Mouse (Mus musculus): ENCODE data around the gene Sfswap. TPM values are rescaled to one million over a fixed set of nuclear protein-coding genes. Genes with fewer than 3 reads are reported as not detected.
A peak's percentile ranks its signal among the peaks of the same experiment; 100 is the strongest.

The Sfswap gene
- polyA plus RNA-seq, 1 experiment from 2014 or later, result 71.8 TPM

GRCm38 (mm10) chr5:129527162-129527561 is 26.1 kb downstream of the Sfswap start:
- DNase-seq (ENCODE audit: low read depth, low spot score) (no peak), ATAC-seq (no peak)
- no peak for TF ChIP-seq CTCF (IDR thresholded peaks at IDR 0.05)
- in situ Hi-C loops (cut with MboI; ENCODE audit: low pct_unique_long_range_greater_than_20kb), result no loop called here
- no peaks in the 10 kb centered on the region for H3K27me3 ChIP-seq
- ChIA-PET CTCF (interaction anchor here (0.5 to 0.6 kb wide), 2 partner anchors 10 to 84 kb away, joined by 3 read pairs; no protein-coding TSS in a partner anchor), POLR2A (no interaction called here)

GRCm38 (mm10) chr5:129529571-129529970 is 28.6 kb downstream of the Sfswap start:
- in situ Hi-C loops (cut with MboI; ENCODE audit: low pct_unique_long_range_greater_than_20kb), result no loop called here
- no peak for TF ChIP-seq CTCF (IDR thresholded peaks at IDR 0.05)
- H3K27me3 ChIP-seq, result no peaks in the 10 kb centered on the region
- CTCF ChIA-PET, result no interaction called here
- POLR2A ChIA-PET, result no interaction called here
- DNase-seq (ENCODE audit: low read depth, low spot score), result no peak
- no peak for ATAC-seq

- no peaks in the 10 kb centered on the region for H3K27me3 ChIP-seq
- no peak for TF ChIP-seq CTCF (IDR thresholded peaks at IDR 0.05)
- peak; percentile 77 for DNase-seq (ENCODE audit: low read depth, low spot score)
- POLR2A ChIA-PET, result no interaction called here
- CTCF ChIA-PET, result no interaction called here
- peak; percentile 77 for ATAC-seq
- in situ Hi-C loops (cut with MboI; ENCODE audit: low pct_unique_long_range_greater_than_20kb), result no loop called here
Measured at GRCm38 (mm10) chr5:129533731-129534130, 32.7 kb downstream of the Sfswap start.

- DNase-seq (ENCODE audit: low read depth, low spot score), result no peak
- POLR2A ChIA-PET, result no interaction called here
- CTCF ChIA-PET, result no interaction called here
Measured at GRCm38 (mm10) chr5:129534500-129534899, 33.5 kb downstream of the Sfswap start.

GRCm38 (mm10) chr5:129535021-129535420 is 34.0 kb downstream of the Sfswap start:
- CTCF ChIA-PET, result interaction anchor here (1.3 kb wide), 1 partner anchor 13 kb away, joined by 3 read pairs; no protein-coding TSS in a partner anchor

More at GRCm38 (mm10) chr5:129534500-129534899, 33.5 kb downstream of the Sfswap start:
- no peaks in the 10 kb centered on the region for H3K27me3 ChIP-seq
- in situ Hi-C loops (cut with MboI; ENCODE audit: low pct_unique_long_range_greater_than_20kb), result no loop called here
- no peak for ATAC-seq
- no peak for TF ChIP-seq CTCF (IDR thresholded peaks at IDR 0.05)

GRCm38 (mm10) chr5:129535431-129535830 is 34.4 kb downstream of the Sfswap start:
- DNase-seq (ENCODE audit: low read depth, low spot score) (no peak), ATAC-seq (no peak)
- in situ Hi-C loops (cut with MboI; ENCODE audit: low pct_unique_long_range_greater_than_20kb), result no loop called here
- ChIA-PET CTCF (interaction anchor here (1.3 kb wide), 1 partner anchor 13 kb away, joined by 3 read pairs; no protein-coding TSS in a partner anchor), POLR2A (no interaction called here)
- TF ChIP-seq CTCF (IDR thresholded peaks at IDR 0.05), result no peak
- no peaks in the 10 kb centered on the region for H3K27me3 ChIP-seq

More at GRCm38 (mm10) chr5:129535021-129535420, 34.0 kb downstream of the Sfswap start:
- in situ Hi-C loops (cut with MboI; ENCODE audit: low pct_unique_long_range_greater_than_20kb), result no loop called here
- no peak for TF ChIP-seq CTCF (IDR thresholded peaks at IDR 0.05)
- ATAC-seq, result peak; percentile 5
- peak; percentile 31 for DNase-seq (ENCODE audit: low read depth, low spot score)
- no peaks in the 10 kb centered on the region for H3K27me3 ChIP-seq
- POLR2A ChIA-PET, result no interaction called here

GRCm38 (mm10) chr5:129538826-129539225 is 37.8 kb downstream of the Sfswap start:
- ChIA-PET CTCF (interaction anchor here (1.0 to 1.1 kb wide), 2 partner anchors 11 to 123 kb away, joined by 3 read pairs; no protein-coding TSS in a partner anchor), POLR2A (interaction anchor here (1.3 kb wide), 1 partner anchor 37 kb away, joined by 4 read pairs; no protein-coding TSS in a partner anchor)
- ATAC-seq (no peak), DNase-seq (ENCODE audit: low read depth, low spot score) (no peak)
- no peak for TF ChIP-seq CTCF (IDR thresholded peaks at IDR 0.05)
- H3K27me3 ChIP-seq, result no peaks in the 10 kb centered on the region
- in situ Hi-C loops (cut with MboI; ENCODE audit: low pct_unique_long_range_greater_than_20kb), result no loop called here

- CTCF ChIA-PET, result interaction anchor here (1.0 to 1.3 kb wide), 2 partner anchors 10 to 25 kb away, joined by 3 read pairs; no protein-coding TSS in a partner anchor
- no peaks in the 10 kb centered on the region for H3K27me3 ChIP-seq
- no peak for ATAC-seq
- POLR2A ChIA-PET, result interaction anchor here (0.7 kb wide), 1 partner anchor 22 kb away, joined by 3 read pairs; no protein-coding TSS in a partner anchor
- DNase-seq (ENCODE audit: low read depth, low spot score), result no peak
- in situ Hi-C loops (cut with MboI; ENCODE audit: low pct_unique_long_range_greater_than_20kb), result no loop called here
- TF ChIP-seq CTCF (IDR thresholded peaks at IDR 0.05), result no peak
Measured at GRCm38 (mm10) chr5:129542236-129542635, 41.2 kb downstream of the Sfswap start.

- TF ChIP-seq CTCF (IDR thresholded peaks at IDR 0.05), result no peak
- in situ Hi-C loops (cut with MboI; ENCODE audit: low pct_unique_long_range_greater_than_20kb), result no loop called here
Measured at GRCm38 (mm10) chr5:129545787-129546186, 44.8 kb downstream of the Sfswap start.

GRCm38 (mm10) chr5:129549716-129550115 is 48.7 kb downstream of the Sfswap start:
- TF ChIP-seq CTCF (IDR thresholded peaks at IDR 0.05), result no peak
- ChIA-PET POLR2A (no interaction called here), CTCF (no interaction called here)
- ATAC-seq, result no peak
- in situ Hi-C loops (cut with MboI; ENCODE audit: low pct_unique_long_range_greater_than_20kb), result no loop called here
- DNase-seq (ENCODE audit: low read depth, low spot score), result no peak
- no peaks in the 10 kb centered on the region for H3K27me3 ChIP-seq

More at GRCm38 (mm10) chr5:129545787-129546186, 44.8 kb downstream of the Sfswap start:
- CTCF ChIA-PET, result no interaction called here
- DNase-seq (ENCODE audit: low read depth, low spot score) (no peak), ATAC-seq (no peak)
- no peaks in the 10 kb centered on the region for H3K27me3 ChIP-seq
- POLR2A ChIA-PET, result no interaction called here

GRCm38 (mm10) chr5:129550790-129551189 is 49.8 kb downstream of the Sfswap start:
- CTCF ChIA-PET, result no interaction called here
- H3K27me3 ChIP-seq, result no peaks in the 10 kb centered on the region
- no peak for TF ChIP-seq CTCF (IDR thresholded peaks at IDR 0.05)
- DNase-seq (ENCODE audit: low read depth, low spot score) (no peak), ATAC-seq (no peak)
- in situ Hi-C loops (cut with MboI; ENCODE audit: low pct_unique_long_range_greater_than_20kb), result no loop called here
- POLR2A ChIA-PET, result no interaction called here

- ChIA-PET CTCF (no interaction called here), POLR2A (interaction anchor here (0.6 kb wide), 1 partner anchor 389 kb away, joined by 5 read pairs; no protein-coding TSS in a partner anchor)
- DNase-seq (ENCODE audit: low read depth, low spot score), result no peak
- TF ChIP-seq CTCF (IDR thresholded peaks at IDR 0.05), result no peak
- in situ Hi-C loops (cut with MboI; ENCODE audit: low pct_unique_long_range_greater_than_20kb), result no loop called here
- no peaks in the 10 kb centered on the region for H3K27me3 ChIP-seq
- no peak for ATAC-seq
Measured at GRCm38 (mm10) chr5:129551991-129552390, 51.0 kb downstream of the Sfswap start.
